Mouse (Mus musculus): Measurements from ENCODE around the gene Ing2. TPM values are rescaled to one million over a fixed set of nuclear protein-coding genes. Genes with fewer than 3 reads are reported as not detected.
A peak's percentile ranks its signal among the peaks of the same experiment; 100 is the strongest.

Ing2 gene
- total and polyA plus RNA-seq, 3 experiments, result 18.6 to 363 (median 61.7) TPM

GRCm38 (mm10) chr8:47713171-47713663 lies 37.9 kb upstream of the Ing2 start:
- Histone ChIP-seq H3K79me2 (ENCODE audit: control insufficient read depth, insufficient read depth, low read length, poor library complexity) (peaks cover 23% of the 10 kb centered on the region), H3K9ac (ENCODE audit: control insufficient read depth, low read depth, low read length, poor library complexity, severe bottlenecking) (peak overlapping the region; percentile 84), H3K27ac (ENCODE audit: control insufficient read depth, low read depth, low read length) (peak overlapping the region; percentile 63), H3K4me1 (ENCODE audit: control insufficient read depth in 1 of 2, insufficient read depth in 2 of 2, low read length in 2 of 2) (peaks cover 0 to 4% of the 10 kb centered on the region in 2 experiments; a peak in 2 of 4 replicates), H3K27me3 (ENCODE audit: control insufficient read depth in 1 of 2, insufficient read depth in 2 of 2, low read length in 2 of 2) (no peaks in the 10 kb centered on the region), H3K4me3 (ENCODE audit: control insufficient read depth in 1 of 2, insufficient read depth in 1 of 2, low read depth in 2 of 2, low read length in 2 of 2) (peak overlapping the region; percentile 62 to 94), H3K9me3 (replicated peaks; ENCODE audit: insufficient read depth, low read length) (no peaks in the 10 kb centered on the region), H3K36me3 (ENCODE audit: control insufficient read depth in 1 of 2, insufficient read depth in 2 of 2, low read length in 2 of 2) (peaks cover 0 to 8% of the 10 kb centered on the region in 2 experiments)
- 0 out of 2 replicates have a peak, but pooled peaks have one; percentile 21 for TF ChIP-seq SIN3A (IDR thresholded peaks at IDR 0.05; ENCODE audit: low read length)
- peak; percentile 51; the same call in 1 of the 2 replicates for TF ChIP-seq MAX (IDR thresholded peaks at IDR 0.05; ENCODE audit: low read length)
- no peak for TF ChIP-seq MAFK (IDR thresholded peaks at IDR 0.05; ENCODE audit: borderline replicate concordance, low read depth, low read length)
- no peak for TF ChIP-seq GATA1 (IDR thresholded peaks at IDR 0.05; ENCODE audit: low read depth, low read length)
- peak; percentile 65 for DNase-seq (ENCODE audit: low read depth, low spot score)

GRCm38 (mm10) chr8:47708106-47708505 lies 32.8 kb upstream of the Ing2 start:
- no peak overlapping the region for H3K27ac ChIP-seq (ENCODE audit: control insufficient read depth, low read depth, low read length)
- H3K36me3 ChIP-seq (ENCODE audit: control insufficient read depth in 1 of 2, insufficient read depth in 2 of 2, low read length in 2 of 2), result peaks cover 0 to 5% of the 10 kb centered on the region in 2 experiments
- no peaks in the 10 kb centered on the region; a peak in 1 of 4 replicates for H3K4me1 ChIP-seq (ENCODE audit: control insufficient read depth in 1 of 2, insufficient read depth in 2 of 2, low read length in 2 of 2)
- H3K4me3 ChIP-seq (ENCODE audit: control insufficient read depth in 1 of 2, insufficient read depth in 1 of 2, low read depth in 2 of 2, low read length in 2 of 2), result no peak overlapping the region
- DNase-seq (ENCODE audit: low read depth, low spot score), result no peak
- H3K27me3 ChIP-seq (ENCODE audit: control insufficient read depth in 1 of 2, insufficient read depth in 2 of 2, low read length in 2 of 2), result no peaks in the 10 kb centered on the region
- no peak overlapping the region for H3K9ac ChIP-seq (ENCODE audit: control insufficient read depth, low read depth, low read length, poor library complexity, severe bottlenecking)
- peaks cover 14% of the 10 kb centered on the region for H3K79me2 ChIP-seq (ENCODE audit: control insufficient read depth, insufficient read depth, low read length, poor library complexity)
- TF ChIP-seq MAZ (IDR thresholded peaks at IDR 0.05; ENCODE audit: low read depth, low read length), result no peak
- H3K9me3 ChIP-seq (replicated peaks; ENCODE audit: insufficient read depth, low read length), result no peaks in the 10 kb centered on the region

GRCm38 (mm10) chr8:47706746-47707145 lies 31.4 kb upstream of the Ing2 start:
- H3K27ac ChIP-seq (ENCODE audit: control insufficient read depth, low read depth, low read length), result no peak overlapping the region
- H3K36me3 ChIP-seq (ENCODE audit: control insufficient read depth in 1 of 2, insufficient read depth in 2 of 2, low read length in 2 of 2), result peaks cover 0 to 2% of the 10 kb centered on the region in 2 experiments
- H3K4me3 ChIP-seq (ENCODE audit: control insufficient read depth in 1 of 2, insufficient read depth in 1 of 2, low read depth in 2 of 2, low read length in 2 of 2), result no peak overlapping the region
- TF ChIP-seq TAL1 (IDR thresholded peaks at IDR 0.05; ENCODE audit: low read length) (no peak), BHLHE40 (IDR thresholded peaks at IDR 0.05; ENCODE audit: borderline replicate concordance, low read depth, low read length) (no peak), RAD21 (IDR thresholded peaks at IDR 0.05; ENCODE audit: low read depth, low read length) (no peak), POLR2A (IDR thresholded peaks at IDR 0.05; ENCODE audit: control insufficient read depth in 1 of 2, insufficient read depth in 1 of 2, low read depth in 1 of 2, low read length in 2 of 2, poor library complexity in 1 of 2) (no peak), MEF2A (IDR thresholded peaks at IDR 0.05; ENCODE audit: extremely low read depth, insufficient replicate concordance, low read depth, low read length, poor library complexity, severe bottlenecking) (no peak), SIN3A (IDR thresholded peaks at IDR 0.05; ENCODE audit: low read length) (no peak), NELFE (IDR thresholded peaks at IDR 0.05; ENCODE audit: low read depth, low read length) (no peak), EP300 (IDR thresholded peaks at IDR 0.05; ENCODE audit: low read depth in 1 of 2, low read length in 2 of 2) (no peak), E2F4 (IDR thresholded peaks at IDR 0.05; ENCODE audit: borderline replicate concordance, low read depth, low read length) (no peak), MYB (IDR thresholded peaks at IDR 0.05; ENCODE audit: low read depth, low read length) (no peak), USF2 (IDR thresholded peaks at IDR 0.05; ENCODE audit: borderline replicate concordance in 1 of 2, insufficient read depth in 1 of 2, low read depth in 1 of 2, low read length in 2 of 2) (no peak), TCF12 (IDR thresholded peaks at IDR 0.05; ENCODE audit: low read depth, low read length) (no peak), MXI1 (IDR thresholded peaks at IDR 0.05; ENCODE audit: low read depth, low read length) (no peak), ZNF384 (IDR thresholded peaks at IDR 0.05; ENCODE audit: low read depth, low read length) (no peak), ZC3H11A (IDR thresholded peaks at IDR 0.05; ENCODE audit: low read depth, low read length) (no peak), MAFK (IDR thresholded peaks at IDR 0.05; ENCODE audit: borderline replicate concordance, low read depth, low read length) (no peak), POLR2AphosphoS2 (IDR thresholded peaks at IDR 0.05; ENCODE audit: low read length) (no peak), ZMIZ1 (IDR thresholded peaks at IDR 0.05; ENCODE audit: low read depth, low read length) (no peak)
- no peaks in the 10 kb centered on the region for H3K9me3 ChIP-seq (replicated peaks; ENCODE audit: insufficient read depth, low read length)
- H3K27me3 ChIP-seq (ENCODE audit: control insufficient read depth in 1 of 2, insufficient read depth in 2 of 2, low read length in 2 of 2), result no peaks in the 10 kb centered on the region
- peaks cover 4% of the 10 kb centered on the region; the same call in 1 of the 2 replicates for H3K79me2 ChIP-seq (ENCODE audit: control insufficient read depth, insufficient read depth, low read length, poor library complexity)
- H3K9ac ChIP-seq (ENCODE audit: control insufficient read depth, low read depth, low read length, poor library complexity, severe bottlenecking), result no peak overlapping the region
- no peak for DNase-seq (ENCODE audit: low read depth, low spot score)
- no peaks in the 10 kb centered on the region; a peak in 1 of 4 replicates for H3K4me1 ChIP-seq (ENCODE audit: control insufficient read depth in 1 of 2, insufficient read depth in 2 of 2, low read length in 2 of 2)
